Mouse (Mus musculus): Measurements from ENCODE around the gene Ltbp3. TPM values are rescaled to one million over a fixed set of nuclear protein-coding genes. Genes with fewer than 3 reads are reported as not detected.

Gene Ltbp3
- total RNA-seq, 1 experiment from 2014 or later, result 212 TPM

- DNase-seq, result peak; percentile 32
Measured at GRCm38 (mm10) chr19:5793917-5794770, 53.4 kb downstream of the Ltbp3 start.

DNA sequence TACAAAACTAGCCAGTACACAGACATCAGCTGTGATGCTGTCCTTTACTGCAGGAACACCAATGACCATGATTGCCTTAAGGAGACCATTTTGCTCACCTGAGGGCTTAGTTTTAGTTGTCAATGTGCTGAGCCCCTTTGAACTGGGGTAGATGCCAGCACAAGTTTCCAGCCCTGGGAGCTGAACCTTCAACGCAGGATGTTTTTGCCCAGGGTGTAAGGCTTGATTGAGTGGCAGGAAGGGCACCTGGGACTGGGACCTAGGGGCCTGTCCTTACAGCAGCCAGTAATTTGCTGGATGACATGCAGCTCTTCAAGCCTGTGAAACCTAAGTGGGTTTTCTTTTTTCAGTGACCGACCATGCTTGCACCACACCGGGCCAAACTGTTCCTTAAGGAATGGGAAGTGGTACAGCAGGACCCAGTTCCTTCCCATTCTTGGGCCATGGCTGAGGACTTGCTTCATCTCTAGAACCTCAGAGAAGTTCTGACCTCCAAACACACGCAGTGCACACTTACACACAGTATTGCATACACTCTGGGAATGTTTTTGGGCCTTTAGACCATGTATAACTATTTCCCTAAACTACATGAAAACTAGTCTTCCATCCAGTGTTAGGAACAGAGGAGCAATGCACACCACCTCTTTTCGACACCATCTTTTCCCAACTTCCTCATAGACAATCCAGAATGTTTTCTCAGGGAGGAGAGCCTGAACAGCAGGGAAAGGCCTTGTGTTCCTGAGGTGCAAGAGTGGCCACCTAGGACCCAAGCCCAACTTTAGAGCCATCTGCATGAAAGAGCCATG is 54.3 kb downstream of the Ltbp3 start:
- peak; percentile 51 for DNase-seq

GRCm38 (mm10) chr19:5795668-5796572 is 55.2 kb downstream of the Ltbp3 start:
- peak; percentile 48 for DNase-seq

DNA sequence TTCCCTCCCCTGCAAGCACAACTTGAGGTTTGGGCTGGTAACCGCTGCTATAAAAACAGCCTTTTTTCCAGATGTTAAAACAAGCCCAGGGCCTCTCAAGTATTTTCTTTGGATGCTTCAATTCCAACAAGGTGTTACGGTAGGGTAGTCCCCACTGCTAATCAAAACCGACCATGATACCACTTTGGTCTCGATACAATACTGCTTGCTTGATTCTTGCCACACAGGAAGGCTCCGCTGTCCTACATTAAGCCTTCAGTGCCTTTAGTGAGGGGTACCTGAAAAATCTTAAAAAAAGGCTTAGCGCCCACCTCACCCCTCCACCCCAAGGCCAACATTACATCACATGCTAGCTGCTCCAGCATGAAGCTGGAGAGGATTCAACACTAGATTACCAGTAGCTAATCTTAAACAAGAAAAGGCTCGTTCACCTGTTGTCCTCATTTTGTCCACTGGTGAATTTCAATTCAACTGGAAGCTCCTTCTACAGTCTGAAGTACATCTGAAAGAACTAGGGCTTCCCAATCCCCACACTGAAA is 55.9 kb downstream of the Ltbp3 start:
- peak; percentile 16 for DNase-seq

DNA sequence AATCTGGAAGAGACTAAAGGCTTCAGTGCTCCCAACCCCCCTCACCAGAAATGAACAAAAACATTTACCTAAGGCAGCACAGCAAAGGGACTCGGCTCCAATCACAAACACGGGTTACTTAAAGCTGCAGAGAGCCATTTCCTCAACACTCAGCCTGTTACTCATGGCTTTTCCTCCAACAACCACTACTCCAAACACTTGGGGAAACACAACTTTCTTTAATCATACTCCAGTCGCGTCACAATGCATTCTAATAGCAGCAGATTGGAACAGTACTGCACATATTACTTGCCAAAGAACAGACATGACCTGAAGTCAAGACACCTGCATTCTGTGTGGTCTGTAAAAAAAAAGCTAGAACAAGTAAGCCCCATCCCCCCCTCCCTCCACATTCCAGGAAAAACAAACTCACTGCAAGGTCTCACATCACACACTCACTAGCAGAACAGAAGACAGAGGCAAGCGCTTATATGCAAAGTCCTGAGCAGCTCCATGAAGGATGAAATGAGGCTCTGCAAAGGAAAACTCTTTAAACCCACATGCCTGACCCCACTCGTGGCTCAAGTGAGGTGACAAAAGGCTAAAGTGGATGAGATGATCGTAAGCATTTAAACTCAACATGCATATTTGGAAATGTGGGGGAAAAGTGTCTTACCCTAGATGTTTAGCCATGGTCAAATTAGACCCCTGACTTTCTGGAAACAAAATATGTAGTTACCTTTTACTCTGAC is 56.8 kb downstream of the Ltbp3 start:
- DNase-seq, result peak; percentile 31

- no peak for DNase-seq
Measured at GRCm38 (mm10) chr19:5798700-5799479, 58.2 kb downstream of the Ltbp3 start.

GRCm38 (mm10) chr19:5799566-5800349 is 59.1 kb downstream of the Ltbp3 start:
- peak; percentile 69 for DNase-seq

- no peak for DNase-seq
Measured at GRCm38 (mm10) chr19:5800350-5800631, 59.6 kb downstream of the Ltbp3 start.

DNA sequence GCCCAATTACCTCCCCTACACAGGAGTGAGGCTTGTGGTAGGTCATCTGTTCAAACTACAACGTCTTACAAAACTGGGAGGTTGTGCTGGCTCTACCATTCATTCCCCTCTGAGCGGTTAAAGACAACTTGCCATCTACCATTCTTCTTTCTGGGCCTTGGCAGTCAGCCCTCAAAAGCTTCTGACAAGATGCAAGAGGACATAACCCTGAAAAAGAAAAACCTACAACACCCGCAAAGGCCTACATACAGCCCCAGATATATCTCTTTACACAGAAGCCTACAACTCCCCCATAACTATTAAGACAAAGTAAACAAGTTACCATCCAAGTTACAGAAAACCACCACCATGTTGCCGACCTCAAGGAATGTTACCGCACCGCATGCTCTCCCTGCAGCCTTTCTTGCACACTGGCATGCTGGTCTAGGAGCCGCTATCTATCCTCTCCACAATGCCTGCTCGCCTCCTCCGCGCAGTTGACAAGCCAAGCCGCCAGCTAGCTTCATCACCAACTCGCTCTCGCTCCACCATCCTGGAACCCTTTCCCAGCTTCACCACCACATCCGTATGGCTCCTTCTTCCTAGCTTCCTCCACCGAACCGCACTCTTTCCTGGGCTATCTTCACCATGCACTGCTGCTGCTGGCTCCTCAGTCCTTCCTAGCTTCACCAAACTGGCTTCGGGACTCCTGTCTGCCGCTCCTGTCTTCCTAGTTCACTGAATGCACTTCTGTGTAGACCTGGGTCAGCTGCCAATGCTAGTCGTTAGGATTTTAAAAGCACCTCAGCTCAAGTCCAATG is 60.1 kb downstream of the Ltbp3 start:
- no peak for DNase-seq

DNA sequence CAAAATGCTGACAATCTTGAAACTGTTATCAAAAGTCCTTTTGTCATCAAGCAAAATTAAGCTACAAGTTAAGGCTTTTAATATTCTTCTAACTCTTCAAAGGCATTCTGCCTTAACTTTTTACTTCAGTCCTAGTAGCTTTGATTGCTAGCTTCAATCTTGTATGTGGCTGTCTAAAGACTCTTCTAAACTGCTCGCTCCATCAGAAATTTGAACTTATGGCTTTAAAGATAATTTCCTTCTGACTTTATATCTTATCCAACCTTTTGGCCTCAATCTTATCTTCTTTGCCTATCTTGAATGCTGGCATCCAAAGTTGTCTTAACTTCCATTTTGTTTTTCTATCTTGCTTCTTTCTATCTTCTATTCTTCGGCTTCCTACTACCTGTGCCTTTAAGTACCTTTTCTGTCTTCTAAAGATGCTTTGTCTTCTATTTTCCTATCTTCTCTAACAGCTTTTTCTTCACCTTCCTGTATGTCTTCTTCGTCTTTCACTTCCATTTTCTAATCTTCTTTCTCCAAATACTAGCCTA is 60.8 kb downstream of the Ltbp3 start:
- no peak for DNase-seq

GRCm38 (mm10) chr19:5802011-5802786 is 61.5 kb downstream of the Ltbp3 start:
- peak; percentile 96 for DNase-seq

DNA sequence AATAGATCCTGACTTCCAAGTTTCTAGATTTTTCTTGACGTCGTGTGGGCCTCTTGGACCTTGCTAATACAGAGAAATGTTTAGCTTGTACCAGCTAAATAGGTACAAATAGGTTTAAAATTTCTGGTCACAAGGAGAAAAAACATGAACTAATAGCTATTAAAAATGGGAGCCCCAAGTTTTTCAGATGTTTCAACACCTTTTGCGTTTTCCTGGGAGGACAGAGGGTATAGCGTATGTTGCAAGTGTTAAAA is 62.0 kb downstream of the Ltbp3 start:
- no peak for DNase-seq

GRCm38 (mm10) chr19:5803041-5803880 is 62.6 kb downstream of the Ltbp3 start:
- DNase-seq, result peak; percentile 100

DNA sequence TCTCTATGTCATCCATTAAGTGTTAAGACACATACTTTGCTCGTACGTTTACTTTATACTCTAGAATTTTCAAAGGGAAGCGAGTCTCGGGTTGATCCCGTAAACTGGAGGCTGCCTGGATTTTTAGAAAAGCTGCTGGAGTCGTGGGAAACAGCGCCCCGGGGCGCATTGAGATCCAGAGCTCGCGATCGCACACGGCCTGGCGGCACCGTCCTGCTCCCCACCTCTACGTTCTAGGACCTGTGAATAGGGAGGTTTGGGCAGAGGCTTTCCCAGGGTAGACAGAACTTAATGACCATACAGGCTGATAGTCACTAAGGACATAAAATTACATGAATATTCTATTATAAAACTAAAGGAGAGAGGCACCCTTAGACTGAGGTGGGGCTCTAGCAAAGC is 63.2 kb downstream of the Ltbp3 start:
- DNase-seq, result no peak

GRCm38 (mm10) chr19:5804371-5804899 is 63.7 kb downstream of the Ltbp3 start:
- no peak for DNase-seq

- peak; percentile 79 for DNase-seq
Measured at GRCm38 (mm10) chr19:5806051-5806808, 65.5 kb downstream of the Ltbp3 start.
